Mouse (Mus musculus) frontal cortex, postnatal 14 days (tissue): Measurements from ENCODE around the gene Ascc2.
A peak's percentile ranks its signal among the peaks of the same experiment; 100 is the strongest.

Source experiments
- DNase-seq, 2 experiments: peaks; one replicate each; pipeline ENCODE4 v3.0.0; 2022; ENCODE audit warnings: low spot score in 2 of 2

Gene Ascc2

DNA sequence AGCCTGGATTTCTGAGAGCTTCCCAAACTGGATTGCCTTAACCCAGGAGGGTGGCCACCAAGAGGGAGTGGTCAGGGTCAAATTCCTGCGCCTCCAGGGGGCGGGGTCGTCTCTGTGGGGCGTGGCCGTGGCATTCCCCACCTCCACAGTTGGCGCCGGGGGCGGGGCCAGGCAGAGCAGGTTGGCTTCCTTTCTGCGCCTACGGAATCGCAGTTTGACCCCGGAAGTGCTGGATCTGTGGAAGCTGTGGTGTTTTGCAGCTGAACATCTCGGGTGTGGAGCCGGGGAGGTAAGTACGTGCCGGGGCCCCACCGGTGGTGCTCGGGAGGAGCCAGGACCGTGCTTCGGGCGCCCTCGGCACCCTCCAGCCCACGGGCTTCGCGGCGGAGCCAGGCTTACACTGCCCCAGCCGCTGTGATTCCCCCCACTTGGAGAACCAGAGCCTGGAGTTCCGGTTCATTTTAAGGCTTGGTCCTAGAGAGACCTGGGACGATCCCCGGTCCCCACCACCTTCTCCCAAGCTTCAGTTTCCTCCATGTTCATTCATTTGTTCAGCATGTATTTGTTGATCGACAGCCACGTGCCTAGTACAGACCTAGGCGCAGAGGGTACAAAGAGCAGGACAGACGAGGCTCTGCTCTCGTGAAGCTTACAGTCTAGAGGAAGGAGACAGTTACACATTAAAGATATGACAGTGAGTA lies at the start of gene Ascc2:
TSS of gene Ascc2 (plus strand) at position 214 of the 701 bp plus-strand sequence.
- DNase-seq: peak; percentile 73 to 84

DNA sequence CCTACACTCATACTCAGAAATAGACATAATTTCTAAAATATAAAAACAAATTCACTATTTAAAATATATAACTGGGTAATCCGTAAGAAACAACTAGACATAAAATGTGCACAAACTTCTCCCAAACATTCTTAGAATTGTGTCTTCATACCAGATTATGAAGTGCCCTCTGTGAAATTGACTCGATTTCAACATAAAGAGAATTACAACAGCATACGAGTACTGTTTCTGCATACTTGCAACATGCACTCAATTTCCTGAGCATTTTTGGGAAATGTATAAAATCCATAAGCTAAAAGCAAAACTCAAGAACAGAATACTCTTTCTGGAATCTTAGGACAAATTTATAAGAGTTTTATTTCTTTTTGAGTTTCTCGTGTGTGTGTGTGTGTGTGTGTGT lies 45.7 kb upstream of the Ascc2 start:
- no peak for DNase-seq

DNA sequence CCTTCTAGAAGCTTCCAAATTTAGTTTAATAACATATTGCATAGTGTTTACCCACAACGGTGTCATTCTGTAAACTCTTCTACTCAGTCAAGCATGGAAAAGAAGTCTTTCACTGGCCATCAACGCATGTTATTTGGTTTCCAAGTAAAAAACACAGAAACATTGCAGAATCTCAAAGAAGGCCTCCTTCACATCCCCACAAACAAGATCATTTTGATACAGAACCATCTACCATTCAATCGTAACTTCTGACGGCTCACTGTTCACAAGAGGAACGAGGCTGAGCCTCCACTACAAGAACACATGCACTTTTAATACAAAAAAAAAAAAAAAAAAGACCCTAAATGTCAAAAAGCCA lies 44.1 kb upstream of the Ascc2 start:
- no peak for DNase-seq

- peak in 1 of 2 experiments; percentile 10 for DNase-seq
Observed at GRCm38 (mm10) chr11:4593849-4594607, 43.5 kb upstream of the Ascc2 start.

DNA sequence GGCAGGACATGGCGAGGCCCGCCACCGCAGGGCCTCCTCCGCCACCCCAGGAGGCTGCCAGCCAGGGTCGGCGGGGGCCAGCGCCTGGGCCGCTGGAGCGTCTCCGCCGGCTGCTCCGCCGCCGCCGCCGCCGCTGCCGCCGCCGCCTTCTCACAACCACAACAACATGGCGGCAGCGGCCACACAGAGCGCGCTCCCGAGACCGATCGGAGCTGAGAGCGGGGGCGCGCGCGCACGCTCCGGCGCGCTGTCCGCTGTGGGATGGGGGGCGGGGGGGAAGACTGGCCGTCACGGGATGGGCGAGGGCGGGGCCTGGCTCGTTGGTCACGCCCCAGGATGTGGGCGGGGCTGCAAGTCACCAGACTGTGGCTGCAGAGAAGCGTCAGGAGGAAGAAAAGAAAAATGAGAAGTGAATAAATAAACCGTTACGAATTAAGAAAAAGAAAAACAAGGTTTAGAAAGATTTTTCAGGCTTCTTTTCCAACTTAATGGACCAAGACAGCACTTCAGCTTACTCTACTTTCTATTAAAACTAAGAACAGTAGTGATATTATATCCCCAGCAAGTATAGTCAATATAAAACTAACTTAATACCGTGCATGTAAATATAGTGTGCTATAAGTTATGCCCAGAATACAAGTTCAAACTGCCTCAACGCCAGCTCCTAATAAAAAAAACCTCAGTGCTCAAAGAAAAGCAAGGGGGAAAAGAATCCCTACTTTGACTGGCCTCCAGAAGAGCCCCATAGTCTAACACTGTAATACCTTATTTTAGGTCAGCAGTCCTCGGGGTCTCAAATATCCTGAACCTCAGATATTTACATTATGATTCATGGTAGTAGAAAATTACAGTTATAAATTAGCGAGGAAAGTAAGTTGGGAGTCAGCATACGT lies 42.7 kb upstream of the Ascc2 start, which contains the start of gene Mtmr3:
TSS of gene Mtmr3 (minus strand) at position 256 of the 893 bp plus-strand sequence.
- peak; percentile 78 to 87 for DNase-seq

DNA sequence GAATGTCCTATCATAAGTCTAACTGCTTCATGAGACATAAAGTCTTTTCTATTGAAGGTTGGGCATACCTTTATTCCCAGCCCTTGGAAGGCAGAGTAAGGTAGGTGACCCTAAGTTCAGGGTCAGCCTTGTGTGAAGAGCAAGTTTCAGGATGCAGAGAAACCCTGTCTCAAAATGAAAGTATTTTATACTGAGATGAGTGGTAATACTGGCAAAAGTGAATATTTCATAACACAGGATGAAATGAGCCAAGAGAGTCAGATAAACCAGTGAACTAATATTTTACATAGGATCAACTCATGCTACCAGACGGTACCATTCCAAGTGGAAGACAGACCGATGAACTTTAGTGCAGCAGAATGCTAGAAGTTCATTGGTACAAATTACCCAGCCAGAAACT lies 39.1 kb upstream of the Ascc2 start:
- no peak for DNase-seq

DNA sequence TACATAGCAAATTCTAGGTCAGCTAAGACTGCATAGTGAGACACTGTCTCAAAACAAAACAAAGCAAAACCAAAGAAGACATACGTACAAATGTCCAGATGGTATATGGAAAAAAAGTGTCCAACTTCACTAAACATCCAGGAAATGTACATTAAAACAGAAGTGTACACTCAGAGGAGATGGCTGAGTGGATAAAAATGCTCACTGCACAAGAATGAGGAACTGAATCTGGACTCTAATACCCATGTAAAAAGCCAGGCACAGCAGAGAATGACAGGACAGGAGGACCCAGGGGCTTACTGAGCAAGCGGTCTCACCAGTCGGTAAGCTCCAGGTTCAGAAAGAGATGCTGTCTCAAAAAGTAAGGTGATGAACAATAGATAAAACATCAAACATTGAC lies 37.6 kb upstream of the Ascc2 start:
- DNase-seq: no peak

GRCm38 (mm10) chr11:4601890-4602289 lies 35.7 kb upstream of the Ascc2 start:
- DNase-seq: no peak

GRCm38 (mm10) chr11:4602691-4603441 lies 34.7 kb upstream of the Ascc2 start:
- DNase-seq: no peak

DNA sequence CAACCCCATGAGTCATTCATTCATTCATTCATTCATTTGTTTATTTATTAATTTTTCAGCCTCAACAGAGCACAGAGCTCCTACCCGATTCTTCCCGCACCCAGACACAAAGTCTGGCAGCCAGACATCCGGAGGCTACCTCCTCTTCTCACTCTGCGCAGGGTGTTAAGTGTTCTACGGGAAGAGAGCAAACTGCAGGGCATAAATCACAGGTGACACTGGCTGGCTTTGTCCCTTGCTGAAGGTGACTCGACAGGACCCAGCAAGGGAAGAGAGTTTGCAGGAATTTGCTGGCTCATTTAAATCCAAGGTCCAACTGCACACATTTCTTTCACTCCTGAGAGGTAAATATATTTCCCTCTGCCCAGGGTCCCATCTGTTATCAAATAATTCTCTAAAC lies 33.1 kb upstream of the Ascc2 start:
- DNase-seq: no peak

DNA sequence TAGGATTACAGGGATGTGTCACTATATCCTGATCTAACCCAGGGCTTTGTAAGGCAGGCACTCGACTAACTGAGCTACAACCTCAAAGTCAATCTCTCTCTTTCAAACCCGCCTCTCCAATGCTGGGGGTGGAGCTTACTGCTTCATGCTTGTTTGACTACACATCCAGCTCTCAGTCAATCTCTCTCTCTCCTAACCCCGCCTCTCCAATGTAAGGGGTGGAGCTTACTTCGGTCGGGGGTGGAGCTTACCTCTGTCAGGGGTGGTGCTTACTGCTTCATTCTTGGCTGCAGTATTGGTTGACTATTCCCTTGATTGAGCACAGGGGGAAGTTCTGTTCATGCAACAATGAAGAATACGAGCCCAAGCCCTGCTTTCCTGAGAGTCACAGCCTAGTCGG lies 32.1 kb upstream of the Ascc2 start:
- DNase-seq: no peak

DNA sequence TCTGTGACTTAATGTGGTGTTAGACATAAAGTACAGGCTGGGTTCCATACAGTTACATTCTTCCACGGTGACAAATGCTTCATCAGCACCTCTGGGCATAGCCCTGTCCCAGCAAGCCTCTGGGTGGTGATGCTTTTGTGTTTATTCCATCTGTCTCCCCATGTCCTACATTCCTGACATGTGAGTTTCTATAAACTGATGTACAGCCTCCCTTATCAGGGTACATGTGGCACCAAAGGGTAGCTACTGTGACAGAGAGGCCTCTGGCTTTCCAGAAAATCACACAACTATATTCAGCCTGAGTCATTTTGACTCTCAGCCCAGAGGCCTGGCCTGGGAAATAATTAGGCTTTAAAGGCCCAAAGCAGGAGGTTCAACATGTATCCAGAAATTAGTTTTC lies 31.0 kb upstream of the Ascc2 start:
- no peak for DNase-seq

GRCm38 (mm10) chr11:4611904-4612303 lies 25.6 kb upstream of the Ascc2 start:
- DNase-seq: no peak

DNA sequence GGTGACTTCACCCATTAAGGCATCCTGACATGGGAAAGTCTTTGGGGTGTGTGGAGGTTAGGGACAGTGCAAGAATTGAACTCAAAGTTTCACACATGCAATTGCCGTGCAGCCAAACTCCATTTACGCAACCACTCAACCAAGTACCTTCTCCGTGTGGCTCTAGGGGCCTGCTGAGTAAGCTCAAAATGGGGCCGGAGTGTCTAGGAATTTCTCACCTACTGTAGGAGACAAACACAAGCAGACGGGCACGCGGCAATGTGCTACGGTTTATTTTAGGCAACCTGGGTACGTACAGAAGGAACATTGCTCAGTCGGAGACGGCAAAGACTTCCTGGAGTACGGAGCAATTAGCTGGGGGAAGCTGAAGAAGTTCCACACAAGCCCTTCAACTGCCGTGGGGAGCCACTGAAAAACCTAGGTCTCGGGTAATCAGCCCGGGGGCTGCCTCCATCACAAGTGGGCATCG lies 17.5 kb upstream of the Ascc2 start, which contains the start of gene Gm11032:
TSS of gene Gm11032 (plus strand) at position 51 of the 469 bp plus-strand sequence.
- peak in 1 of 2 experiments; percentile 23 for DNase-seq

DNA sequence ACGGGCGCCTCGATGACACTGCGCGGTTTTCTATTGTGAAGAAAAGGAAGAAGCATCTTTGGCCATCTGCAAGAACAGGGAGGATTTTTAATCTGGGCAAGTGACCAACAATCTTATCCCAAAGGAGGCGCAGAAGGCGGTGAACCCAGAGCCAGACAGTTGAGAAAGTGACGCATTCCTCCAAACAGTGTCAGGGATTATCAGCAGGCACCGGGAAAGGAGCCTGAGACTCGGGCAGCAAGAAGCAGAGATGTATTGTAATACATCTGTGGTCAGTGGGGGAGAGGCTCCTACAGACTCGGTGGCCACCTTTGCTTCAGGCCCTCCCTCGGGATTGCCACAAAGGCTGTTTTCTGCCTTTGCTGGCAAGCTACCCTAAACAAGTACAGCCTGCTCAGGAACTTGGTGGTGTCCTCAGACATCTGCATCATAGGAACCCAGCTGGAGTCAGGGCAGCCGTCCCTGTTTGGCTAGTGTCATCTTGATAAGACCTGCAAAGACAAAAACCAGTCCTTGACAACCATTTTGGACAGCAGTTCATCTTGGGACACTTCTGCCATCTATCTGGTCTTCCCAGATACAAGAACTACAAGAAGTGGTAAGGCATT lies 16.9 kb upstream of the Ascc2 start:
- no peak for DNase-seq

DNA sequence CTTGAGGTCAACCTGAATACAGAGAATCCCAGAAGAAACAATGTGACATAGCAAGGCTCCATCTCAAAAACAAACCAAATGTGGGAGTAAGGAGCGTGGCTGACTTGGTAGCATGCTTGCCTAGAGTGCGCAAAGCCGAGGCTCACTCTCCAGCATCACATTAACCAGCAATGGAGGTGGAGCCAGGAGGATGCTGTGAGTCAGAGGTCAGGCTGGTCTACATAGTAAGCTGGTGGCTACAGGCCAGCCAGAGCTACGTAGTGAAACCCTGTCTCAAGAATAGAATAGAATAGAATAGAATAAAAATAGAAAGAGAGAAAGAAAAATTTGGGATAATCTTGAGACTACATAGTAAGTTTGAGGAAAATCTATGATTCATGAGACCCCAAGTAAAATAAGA lies 15.7 kb upstream of the Ascc2 start:
- no peak for DNase-seq

DNA sequence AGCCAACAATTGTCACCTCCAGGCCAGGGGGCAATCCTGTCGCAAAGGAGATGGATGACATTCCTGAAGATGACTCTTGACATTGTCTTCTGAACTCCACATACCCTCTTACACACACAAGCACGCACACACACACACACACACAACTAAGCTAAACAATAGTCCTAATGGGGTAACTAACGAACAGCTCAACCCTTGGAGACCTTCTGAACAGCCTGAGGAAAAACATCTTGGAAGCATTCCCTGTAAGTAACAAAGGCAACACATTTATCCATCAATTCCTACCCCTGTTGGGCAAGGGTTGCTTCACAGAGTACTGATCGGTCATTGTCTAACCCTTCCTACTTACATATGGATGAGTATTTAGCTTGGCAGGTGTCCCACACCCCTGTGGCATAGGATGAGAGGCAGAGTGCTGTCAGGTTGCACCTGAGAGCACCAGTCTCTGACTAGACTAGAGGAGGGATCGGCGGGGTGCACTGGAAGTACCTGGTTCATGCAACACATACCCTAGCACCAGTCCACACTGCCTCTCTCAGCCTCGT lies 15.0 kb upstream of the Ascc2 start:
- DNase-seq: no peak

- DNase-seq: no peak
Observed at GRCm38 (mm10) chr11:4622997-4623396, 14.6 kb upstream of the Ascc2 start.

GRCm38 (mm10) chr11:4625931-4626330 lies 11.6 kb upstream of the Ascc2 start:
- DNase-seq: no peak

DNA sequence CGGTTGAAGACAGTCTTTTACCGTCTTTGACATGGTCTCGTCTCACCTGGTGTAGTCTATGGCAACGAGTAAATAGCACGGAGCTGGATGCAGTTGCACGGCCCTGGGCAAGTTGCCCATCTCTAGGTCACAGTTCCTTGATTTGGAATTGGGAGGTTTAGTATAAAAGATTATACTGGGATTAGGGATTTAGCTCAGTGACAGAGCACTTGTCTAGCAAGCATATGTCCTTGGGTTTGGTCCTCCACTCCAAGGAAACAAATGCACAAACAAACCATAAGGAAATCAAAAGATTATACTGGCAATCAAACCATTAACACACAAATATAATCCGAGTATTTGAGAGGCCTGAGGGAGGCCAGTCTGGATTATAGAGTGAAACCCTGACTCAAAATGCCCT lies 9.9 kb upstream of the Ascc2 start:
- no peak for DNase-seq

DNA sequence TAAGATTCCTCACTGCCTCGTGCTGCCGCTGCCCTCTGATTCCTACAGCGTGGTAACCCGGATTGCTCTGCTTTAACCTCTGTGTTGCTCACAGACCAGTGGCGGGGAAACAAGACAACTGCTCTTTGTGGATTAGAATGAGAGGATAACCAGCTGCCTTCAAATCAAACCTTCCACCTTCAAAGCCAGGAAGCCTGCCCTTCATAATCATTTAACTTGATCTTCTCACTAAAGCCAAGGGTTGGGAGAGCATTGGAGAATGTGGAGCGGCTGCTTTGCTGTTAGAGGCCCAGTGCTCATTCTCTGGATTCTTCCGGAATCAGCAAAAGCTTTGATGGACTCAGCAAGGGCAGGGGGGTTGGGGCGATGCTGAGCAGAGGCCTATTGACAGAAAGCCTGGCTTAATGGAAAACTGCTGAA lies 7.7 kb upstream of the Ascc2 start:
- no peak for DNase-seq
